Mouse (Mus musculus): Measurements from ENCODE around the gene H2al1e. TPM values are rescaled to one million over a fixed set of nuclear protein-coding genes. Genes with fewer than 3 reads are reported as not detected.
"Not testable (repeated sequence)": the region's sequence is repeated elsewhere in the genome, so short reads cannot be mapped to it uniquely, and the experiment has no call there.

Gene H2al1e
- polyA plus RNA-seq, 1 experiment from 2014 or later, result not detected

DNA sequence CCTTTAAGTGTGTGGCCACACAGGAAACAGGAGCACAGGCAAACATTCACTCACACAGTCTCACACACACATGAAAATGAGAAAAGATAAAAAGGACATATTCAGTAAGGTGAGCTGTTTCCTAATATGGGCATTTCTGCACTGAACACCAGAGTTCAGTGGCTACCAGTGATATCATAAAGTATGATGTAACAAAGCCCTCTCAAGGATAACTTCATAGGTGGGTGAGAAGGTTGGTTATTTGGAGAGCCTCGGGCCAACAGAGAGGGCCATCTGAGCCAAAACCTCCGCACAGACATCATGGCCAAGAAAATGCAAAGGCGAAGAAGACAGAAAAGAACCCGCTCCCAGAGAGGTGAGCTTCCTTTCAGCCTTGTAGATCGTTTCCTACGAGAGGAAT, 3.1 kb downstream of the H2al1e start, which contains the start of gene H2al1f:
H2al1f (plus strand) TSS at position 301 of the 400 bp plus-strand sequence.
- not testable (repeated sequence) for H3K27ac ChIP-seq; H3K4me1 ChIP-seq; ATAC-seq (ENCODE audit: low FRiP score); H3K27me3 ChIP-seq; H3K4me3 ChIP-seq (replicated peaks); H3K4me2 ChIP-seq; H3K9me3 ChIP-seq; H3K36me3 ChIP-seq (replicated peaks); H3K9ac ChIP-seq
- no CpG with 5 or more reads among the region's 6 CpGs for WGBS

- H3K9me3 ChIP-seq; H3K4me2 ChIP-seq; ATAC-seq (ENCODE audit: low FRiP score); H3K9ac ChIP-seq; H3K4me1 ChIP-seq; H3K27ac ChIP-seq; H3K27me3 ChIP-seq; H3K36me3 ChIP-seq (replicated peaks); H3K4me3 ChIP-seq (replicated peaks): not testable (repeated sequence)
- no CpG with 5 or more reads among the region's 3 CpGs for WGBS
These were observed 6.2 kb downstream of the H2al1e start, which contains the start of gene H2al1g for GRCm38 (mm10) chrX:11317956-11318355. Gene H2al1g (plus strand): TSS chrX:11318256.

- not testable (repeated sequence) for H3K9ac ChIP-seq; H3K4me1 ChIP-seq; ATAC-seq (ENCODE audit: low FRiP score); H3K36me3 ChIP-seq (replicated peaks); H3K27ac ChIP-seq; H3K9me3 ChIP-seq; H3K27me3 ChIP-seq; H3K4me3 ChIP-seq (replicated peaks); H3K4me2 ChIP-seq
- no CpG with 5 or more reads among the region's 6 CpGs for WGBS
These were observed 9.5 kb downstream of the H2al1e start, which contains the start of gene H2al1h for GRCm38 (mm10) chrX:11321192-11321591. Gene H2al1h (plus strand): TSS chrX:11321492.

DNA sequence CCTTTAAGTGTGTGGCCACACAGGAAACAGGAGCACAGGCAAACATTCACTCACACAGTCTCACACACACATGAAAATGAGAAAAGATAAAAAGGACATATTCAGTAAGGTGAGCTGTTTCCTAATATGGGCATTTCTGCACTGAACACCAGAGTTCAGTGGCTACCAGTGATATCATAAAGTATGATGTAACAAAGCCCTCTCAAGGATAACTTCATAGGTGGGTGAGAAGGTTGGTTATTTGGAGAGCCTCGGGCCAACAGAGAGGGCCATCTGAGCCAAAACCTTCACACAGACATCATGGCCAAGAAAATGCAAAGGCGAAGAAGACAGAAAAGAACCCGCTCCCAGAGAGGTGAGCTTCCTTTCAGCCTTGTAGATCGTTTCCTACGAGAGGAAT, 12.6 kb downstream of the H2al1e start, which contains the start of gene H2al1i:
H2al1i (plus strand) TSS at position 301 of the 400 bp plus-strand sequence.
- not testable (repeated sequence) for H3K4me2 ChIP-seq; H3K4me1 ChIP-seq; H3K9ac ChIP-seq; H3K36me3 ChIP-seq (replicated peaks); H3K4me3 ChIP-seq (replicated peaks); H3K27me3 ChIP-seq; H3K9me3 ChIP-seq; ATAC-seq (ENCODE audit: low FRiP score); H3K27ac ChIP-seq
- WGBS, result 71% methylated on average over 1 of the region's 5 CpGs

DNA sequence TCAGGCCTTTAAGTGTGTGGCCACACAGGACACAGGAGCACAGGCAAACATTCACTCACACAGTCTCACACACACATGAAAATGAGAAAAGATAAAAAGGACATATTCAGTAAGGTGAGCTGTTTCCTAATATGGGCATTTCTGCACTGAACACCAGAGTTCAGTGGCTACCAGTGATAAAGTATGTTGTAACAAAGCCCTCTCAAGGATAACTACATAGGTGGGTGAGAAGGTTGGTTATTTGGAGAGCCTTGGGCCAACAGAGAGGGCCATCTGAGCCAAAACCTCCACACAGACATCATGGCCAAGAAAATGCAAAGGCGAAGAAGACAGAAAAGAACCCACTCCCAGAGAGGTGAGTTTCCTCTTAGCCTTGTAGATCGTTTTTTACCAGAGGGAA, 15.8 kb downstream of the H2al1e start, which contains the start of gene H2al1j:
H2al1j (plus strand) TSS at position 301 of the 400 bp plus-strand sequence.
- ATAC-seq (ENCODE audit: low FRiP score); H3K9me3 ChIP-seq; H3K4me3 ChIP-seq (replicated peaks); H3K36me3 ChIP-seq (replicated peaks); H3K27me3 ChIP-seq; H3K9ac ChIP-seq; H3K27ac ChIP-seq; H3K4me2 ChIP-seq; H3K4me1 ChIP-seq: not testable (repeated sequence)
- WGBS, result 93% methylated on average over 2 of the region's 2 CpGs

- ATAC-seq (ENCODE audit: low FRiP score), result no peak
- H3K4me1 ChIP-seq, result no peaks in the 10 kb centered on the region
- H3K27ac ChIP-seq, result no peak overlapping the region
- no peaks in the 10 kb centered on the region for H3K9me3 ChIP-seq
- H3K36me3 ChIP-seq (replicated peaks), result no peaks in the 10 kb centered on the region
- no peak overlapping the region for H3K9ac ChIP-seq
- 0 out of 2 replicates have a peak, but pooled peaks cover 2% of the 10 kb centered on the region for H3K27me3 ChIP-seq
- no peak overlapping the region for H3K4me3 ChIP-seq (replicated peaks)
- H3K4me2 ChIP-seq, result no peak overlapping the region
- 62% methylated on average over 9 of the region's 9 CpGs for WGBS
These were observed 34.0 kb downstream of the H2al1e start for GRCm38 (mm10) chrX:11345762-11346161.

GRCm38 (mm10) chrX:11346756-11347155, 35.0 kb downstream of the H2al1e start:
- no peak for ATAC-seq (ENCODE audit: low FRiP score)
- Histone ChIP-seq H3K27ac (no peak overlapping the region), H3K4me3 (replicated peaks) (no peak overlapping the region), H3K36me3 (replicated peaks) (no peaks in the 10 kb centered on the region), H3K27me3 (0 out of 2 replicates have a peak, but pooled peaks cover 2% of the 10 kb centered on the region), H3K4me1 (no peaks in the 10 kb centered on the region), H3K9me3 (no peaks in the 10 kb centered on the region), H3K9ac (no peak overlapping the region), H3K4me2 (no peak overlapping the region)
- 92% methylated on average over 3 of the region's 3 CpGs for WGBS

DNA sequence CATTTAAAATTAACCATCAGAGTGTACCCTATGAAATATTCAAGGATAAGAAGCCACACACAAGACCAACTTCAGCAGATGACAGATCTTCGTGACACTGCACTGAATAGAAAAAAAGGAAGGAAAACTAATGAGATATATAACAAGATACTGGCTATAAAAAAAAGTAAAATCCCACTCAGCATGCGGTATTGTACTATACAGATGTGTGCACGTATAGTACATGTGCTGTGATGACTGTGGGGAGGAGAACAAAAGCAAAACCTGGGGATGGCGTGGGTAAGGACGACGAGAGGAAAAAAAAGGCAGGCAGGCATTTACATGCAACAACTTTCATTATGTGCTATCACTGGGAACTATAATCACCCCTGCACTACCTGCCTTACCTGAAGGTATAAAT, 49.1 kb downstream of the H2al1e start:
- no peak overlapping the region for H3K9ac ChIP-seq
- H3K27me3 ChIP-seq, result peaks cover 15% of the 10 kb centered on the region
- no peak overlapping the region for H3K27ac ChIP-seq
- no peak overlapping the region for H3K4me2 ChIP-seq
- 84% methylated on average over 6 of the region's 6 CpGs for WGBS
- no peak overlapping the region for H3K4me3 ChIP-seq (replicated peaks)
- H3K9me3 ChIP-seq, result no peaks in the 10 kb centered on the region
- H3K36me3 ChIP-seq (replicated peaks), result no peaks in the 10 kb centered on the region
- H3K4me1 ChIP-seq, result no peaks in the 10 kb centered on the region
- ATAC-seq (ENCODE audit: low FRiP score), result no peak

DNA sequence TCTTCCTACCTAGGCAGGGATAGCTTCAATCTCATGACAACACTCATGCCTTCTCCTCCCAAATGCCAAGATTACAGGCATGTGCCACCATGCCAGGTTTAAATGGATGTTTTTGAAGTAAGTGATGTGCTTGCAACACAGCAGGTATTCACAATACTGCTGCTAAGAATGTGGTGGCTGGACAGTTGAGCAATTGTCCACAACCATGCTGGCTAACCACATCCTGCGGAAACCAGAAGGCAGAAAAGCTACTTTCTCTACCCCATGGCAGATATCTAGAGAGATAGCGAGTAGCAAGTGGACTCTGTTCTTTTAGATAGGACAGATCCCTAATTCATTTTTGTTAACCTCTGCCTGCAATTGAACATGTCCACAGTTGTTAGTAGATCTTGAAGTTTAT, 49.5 kb downstream of the H2al1e start:
- ATAC-seq (ENCODE audit: low FRiP score), result no peak
- peaks cover 15% of the 10 kb centered on the region for H3K27me3 ChIP-seq
- no peaks in the 10 kb centered on the region for H3K4me1 ChIP-seq
- no peaks in the 10 kb centered on the region for H3K9me3 ChIP-seq
- no peak overlapping the region for H3K9ac ChIP-seq
- no peaks in the 10 kb centered on the region for H3K36me3 ChIP-seq (replicated peaks)
- H3K4me3 ChIP-seq (replicated peaks), result no peak overlapping the region
- 90% methylated on average over 2 of the region's 2 CpGs for whole genome bisulfite sequencing
- no peak overlapping the region for H3K4me2 ChIP-seq
- no peak overlapping the region for H3K27ac ChIP-seq

Other genes starting within 250 kb of the H2al1e start
- not detected in 2 replicates for gene H2al1a, start 12.7 kb upstream of the H2al1e start, polyA plus RNA-seq (2016; fragmentation: Nextera tagmentation; extraction: Ambion mirVana)
- not detected in 2 replicates for gene H2al1b, start 9.5 kb upstream of the H2al1e start, polyA plus RNA-seq (2016; fragmentation: Nextera tagmentation; extraction: Ambion mirVana)
- not detected in 2 replicates for gene H2al1c, start 6.3 kb upstream of the H2al1e start, polyA plus RNA-seq (2016; fragmentation: Nextera tagmentation; extraction: Ambion mirVana)
- not detected in 2 replicates for gene H2al1d, start 3.1 kb upstream of the H2al1e start, polyA plus RNA-seq (2016; fragmentation: Nextera tagmentation; extraction: Ambion mirVana)
- gene H2al1f, start 3.2 kb downstream of the H2al1e start, polyA plus RNA-seq (2016; fragmentation: Nextera tagmentation; extraction: Ambion mirVana), result not detected in 2 replicates
- gene H2al1g, start 6.3 kb downstream of the H2al1e start, polyA plus RNA-seq (2016; fragmentation: Nextera tagmentation; extraction: Ambion mirVana), result not detected in 2 replicates
- not detected in 2 replicates for gene H2al1h, start 9.6 kb downstream of the H2al1e start, polyA plus RNA-seq (2016; fragmentation: Nextera tagmentation; extraction: Ambion mirVana)
- gene H2al1i, start 12.7 kb downstream of the H2al1e start, polyA plus RNA-seq (2016; fragmentation: Nextera tagmentation; extraction: Ambion mirVana), result not detected in 2 replicates
- not detected in 2 replicates for gene H2al1j, start 15.9 kb downstream of the H2al1e start, polyA plus RNA-seq (2016; fragmentation: Nextera tagmentation; extraction: Ambion mirVana)

All from forebrain, embryonic 12.5 days (tissue).